Mouse (Mus musculus) bone marrow, adult 2 months (tissue): Measurements from ENCODE around the gene Ctnnbl1. TPM values are rescaled to one million over a fixed set of nuclear protein-coding genes. Genes with fewer than 3 reads are reported as not detected.

ENCODE experiments used
- H3K27ac ChIP-seq: fragments of 200-500 bp; 2 replicates; pipeline ENCODE4 v1.5.1; 2012; ENCODE audit warnings: low read depth, mild to moderate bottlenecking, control low read depth, inconsistent platforms, low read length; ENCODE audit not compliant: control insufficient read depth, poor library complexity, insufficient read depth
- H3K4me1 ChIP-seq: fragments of 200-500 bp; 2 replicates; pipeline ENCODE4 v1.6.1; 2011; ENCODE audit warnings: low read length; ENCODE audit not compliant: control insufficient read depth, insufficient read depth
- H3K4me3 ChIP-seq: fragments of 200-500 bp; replicated peaks from 2 replicates; pipeline ENCODE3; 2011; ENCODE audit warnings: mild to moderate bottlenecking, low read depth, low read length, control low read depth; ENCODE audit not compliant: control insufficient read depth
- CTCF ChIP-seq: fragments of 200-500 bp; IDR thresholded peaks from 2 replicates; pipeline ENCODE4 v1.5.1; 2011; ENCODE audit warnings: low read length, control low read depth; ENCODE audit not compliant: control insufficient read depth, insufficient read depth
- POLR2A ChIP-seq: fragments of 200-500 bp; IDR thresholded peaks from 2 replicates; pipeline ENCODE4 v1.6.1; 2011; ENCODE audit warnings: low read depth, mild to moderate bottlenecking, control low read depth, low read length, borderline replicate concordance; ENCODE audit not compliant: control insufficient read depth
- WGBS: fragments of 180-500 bp; shearing (Covaris S2); methylation state at CpG from one replicate; pipeline ENCODE4 v1.1.7; 2018; 5-methylcytosine and 5-hydroxymethylcytosine counted together
- polyA plus RNA-seq: library from polyadenylated mRNA; stranded (reverse); fragments of >200 nt; gene quantifications from 2 replicates; pipeline ENCODE4 v1.2.4, GENCODE M21; 2011; ENCODE audit warnings: low replicate concordance; ENCODE audit not compliant: missing spikeins, insufficient read depth, insufficient read length

The Ctnnbl1 gene
- polyA plus RNA-seq, 1 experiment, result 17.4 TPM

DNA sequence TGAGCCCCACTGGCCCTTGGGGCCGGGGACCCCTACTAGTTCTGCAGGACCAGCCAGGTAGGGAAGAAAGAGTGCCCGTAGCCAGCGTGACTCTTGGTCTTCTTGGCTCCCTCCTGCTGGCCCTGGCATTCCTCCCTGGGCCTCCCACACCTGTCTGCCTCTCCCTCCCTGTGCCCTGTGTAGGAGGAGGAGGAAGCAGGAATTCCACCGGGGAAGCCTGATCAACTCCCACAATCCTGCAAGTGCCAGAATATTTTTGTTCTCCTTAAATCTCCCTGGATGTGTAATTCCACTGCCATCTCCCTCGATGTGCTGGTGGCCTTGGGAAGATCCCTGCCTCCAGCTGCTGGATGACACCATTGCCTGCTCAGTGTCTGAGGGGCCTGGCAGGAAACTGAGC, 187.3 kb downstream of the Ctnnbl1 start:
- no peaks in the 10 kb centered on the region for H3K4me1 ChIP-seq
- WGBS, result 62% methylated on average over 5 of the region's 5 CpGs
- no peak overlapping the region for H3K27ac ChIP-seq
- TF ChIP-seq CTCF, result no peak
- TF ChIP-seq POLR2A, result no peak
- no peak overlapping the region for H3K4me3 ChIP-seq

GRCm38 (mm10) chr2:157926502-157926901, 189.3 kb downstream of the Ctnnbl1 start:
- Histone ChIP-seq H3K4me3 (no peak overlapping the region), H3K27ac (no peak overlapping the region), H3K4me1 (no peaks in the 10 kb centered on the region)
- TF ChIP-seq CTCF (no peak), POLR2A (no peak)
- WGBS, result 66% methylated on average over 7 of the region's 7 CpGs

- no peaks in the 10 kb centered on the region for H3K4me1 ChIP-seq
- 84% methylated on average over 3 of the region's 3 CpGs for WGBS
- H3K27ac ChIP-seq, result no peak overlapping the region
- no peak overlapping the region for H3K4me3 ChIP-seq
- no peak for TF ChIP-seq POLR2A
- no peak for TF ChIP-seq CTCF
These were observed 189.7 kb downstream of the Ctnnbl1 start for GRCm38 (mm10) chr2:157926927-157927326.

DNA sequence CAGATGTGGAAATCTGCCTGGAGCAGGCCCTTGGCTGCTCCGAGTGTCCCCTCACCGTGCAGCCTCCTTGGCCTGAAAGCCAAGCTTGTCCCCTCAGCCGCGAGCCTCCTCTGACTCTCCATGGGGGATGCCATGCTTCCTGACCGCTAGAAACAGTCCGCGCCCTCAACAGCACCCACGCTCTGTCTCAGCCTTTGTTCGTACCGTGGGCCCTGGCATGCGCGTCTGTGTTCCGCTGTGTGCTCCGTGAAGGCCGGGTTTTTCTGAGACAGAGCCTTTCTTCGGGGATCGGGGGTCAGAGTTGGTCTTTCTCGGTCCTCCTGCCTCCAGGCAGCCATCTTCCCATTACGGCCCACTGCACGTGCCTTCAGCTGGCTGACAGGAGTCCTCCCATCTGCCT, 190.2 kb downstream of the Ctnnbl1 start:
- TF ChIP-seq CTCF (no peak), POLR2A (no peak)
- no peak overlapping the region for H3K4me3 ChIP-seq
- H3K4me1 ChIP-seq, result no peaks in the 10 kb centered on the region
- no peak overlapping the region for H3K27ac ChIP-seq
- WGBS, result 61% methylated on average over 20 of the region's 20 CpGs

GRCm38 (mm10) chr2:157927815-157928214, 190.6 kb downstream of the Ctnnbl1 start:
- TF ChIP-seq CTCF (no peak), POLR2A (no peak)
- Histone ChIP-seq H3K27ac (no peak overlapping the region), H3K4me1 (no peaks in the 10 kb centered on the region), H3K4me3 (no peak overlapping the region)
- WGBS, result 27% methylated on average over 2 of the region's 2 CpGs

DNA sequence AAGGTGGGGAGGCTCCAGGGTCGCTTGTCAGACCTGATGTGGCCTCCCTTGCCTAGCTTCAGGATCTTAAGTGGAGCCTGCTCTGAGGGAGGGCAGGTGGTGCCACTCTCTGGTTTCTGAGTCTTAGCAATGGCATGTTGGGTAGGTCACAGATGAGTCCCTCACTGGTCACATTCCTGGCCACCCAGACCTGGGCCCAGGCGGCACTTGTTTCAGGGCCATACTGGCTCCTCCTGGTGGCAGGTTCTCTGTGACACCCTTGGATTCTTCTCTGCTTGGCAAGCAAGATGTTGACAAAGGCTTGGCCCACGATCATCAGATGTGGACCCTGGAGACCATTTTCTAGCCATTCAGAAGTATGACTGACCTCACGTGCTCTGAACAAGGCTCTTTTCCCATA, 195.5 kb downstream of the Ctnnbl1 start:
- H3K27ac ChIP-seq, result no peak overlapping the region
- 68% methylated on average over 4 of the region's 4 CpGs for WGBS
- no peak overlapping the region for H3K4me3 ChIP-seq
- TF ChIP-seq POLR2A (no peak), CTCF (no peak)
- H3K4me1 ChIP-seq, result no peaks in the 10 kb centered on the region

- TF ChIP-seq POLR2A (no peak), CTCF (no peak)
- WGBS, result 55% methylated on average over 11 of the region's 11 CpGs
- H3K4me3 ChIP-seq, result no peak overlapping the region
- H3K27ac ChIP-seq, result no peak overlapping the region
- no peaks in the 10 kb centered on the region for H3K4me1 ChIP-seq
These were observed 198.4 kb downstream of the Ctnnbl1 start for GRCm38 (mm10) chr2:157935444-157936171.

GRCm38 (mm10) chr2:157936676-157937075, 199.5 kb downstream of the Ctnnbl1 start:
- 73% methylated on average over 4 of the region's 4 CpGs for WGBS
- TF ChIP-seq CTCF (no peak), POLR2A (no peak)
- H3K27ac ChIP-seq, result no peak overlapping the region
- H3K4me3 ChIP-seq, result no peak overlapping the region
- no peaks in the 10 kb centered on the region for H3K4me1 ChIP-seq

DNA sequence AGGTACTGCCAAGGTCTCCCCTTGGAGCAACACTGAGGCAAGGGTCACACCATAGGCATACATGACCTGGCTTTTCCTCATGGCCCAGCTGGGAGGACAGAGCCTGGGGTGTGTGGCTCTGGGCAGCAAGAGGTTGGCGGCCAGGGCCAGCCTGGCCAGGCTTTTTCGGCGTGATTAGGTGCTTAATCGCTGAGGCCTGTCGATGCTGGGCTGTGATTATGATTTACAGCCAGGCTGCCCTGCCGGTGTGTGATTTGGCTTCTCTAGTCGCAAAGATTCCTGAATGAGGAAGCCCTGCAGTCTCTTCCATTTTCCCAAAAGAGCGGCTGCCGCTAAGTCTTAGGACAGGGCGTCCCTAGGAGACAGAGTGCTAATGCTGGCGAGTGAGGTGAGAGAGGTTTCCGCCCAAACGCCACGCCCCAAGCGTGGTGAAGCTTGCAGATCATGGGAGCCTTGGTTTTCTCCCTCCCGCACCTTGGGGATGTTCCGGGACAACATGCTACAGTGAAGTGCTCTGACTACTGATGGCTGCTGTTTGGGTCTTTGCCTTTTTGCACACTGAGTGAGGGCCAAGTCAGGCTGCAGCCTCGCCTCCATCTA, 203.5 kb downstream of the Ctnnbl1 start:
- 6% methylated on average over 18 of the region's 18 CpGs for WGBS
- Histone ChIP-seq H3K4me1 (no peaks in the 10 kb centered on the region), H3K27ac (no peak overlapping the region), H3K4me3 (no peak overlapping the region)
- TF ChIP-seq POLR2A (no peak), CTCF (no peak)

Other genes starting within 250 kb of the Ctnnbl1 start
- gene Nnat, start 177.3 kb upstream of the Ctnnbl1 start, polyA plus RNA-seq, result 1.7 TPM in 1 of 2 replicates, not detected in the other
- 5.0 and 23.5 TPM in 2 replicates for gene Blcap, start 166.1 kb upstream of the Ctnnbl1 start, polyA plus RNA-seq
- gene Vstm2l, start 177.3 kb downstream of the Ctnnbl1 start, polyA plus RNA-seq, result not detected in 2 replicates